Mouse (Mus musculus) embryo, embryonic 11 days (tissue): Measurements from ENCODE around the gene Hdac8.

Experiments used
- DNase-seq: peaks from one replicate; pipeline ENCODE4 v3.0.0-alpha.2; 2015

The Hdac8 gene

GRCm38 (mm10) chrX:102339396-102340155, 165.6 kb downstream of the Hdac8 start:
- DNase-seq, result no peak

GRCm38 (mm10) chrX:102319696-102320095, 185.5 kb downstream of the Hdac8 start:
- peak; percentile 28 for DNase-seq

- no peak for DNase-seq
These were observed 185.9 kb downstream of the Hdac8 start for GRCm38 (mm10) chrX:102319252-102319651.

GRCm38 (mm10) chrX:102318782-102319181, 186.4 kb downstream of the Hdac8 start:
- DNase-seq, result no peak

GRCm38 (mm10) chrX:102311119-102311518, 194.0 kb downstream of the Hdac8 start:
- DNase-seq, result no peak

- peak; percentile 21 for DNase-seq
These were observed 197.6 kb downstream of the Hdac8 start for GRCm38 (mm10) chrX:102307511-102307910.

- DNase-seq, result no peak
These were observed 199.4 kb downstream of the Hdac8 start for GRCm38 (mm10) chrX:102305806-102306205.

GRCm38 (mm10) chrX:102304914-102305313, 200.2 kb downstream of the Hdac8 start:
- DNase-seq, result no peak

- peak; percentile 52 for DNase-seq
These were observed 202.7 kb downstream of the Hdac8 start for GRCm38 (mm10) chrX:102302476-102302875.

GRCm38 (mm10) chrX:102284889-102285288, 220.3 kb downstream of the Hdac8 start:
- DNase-seq, result peak; percentile 28

GRCm38 (mm10) chrX:102262620-102263345, 242.4 kb downstream of the Hdac8 start:
- DNase-seq, result no peak

- DNase-seq, result no peak
These were observed 245.4 kb downstream of the Hdac8 start for GRCm38 (mm10) chrX:102259772-102260171.

GRCm38 (mm10) chrX:102253892-102254291, 251.3 kb downstream of the Hdac8 start:
- peak; percentile 58 for DNase-seq

GRCm38 (mm10) chrX:102251937-102252860, 253.0 kb downstream of the Hdac8 start, which contains the start of gene Cited1:
TSS of gene Cited1 (minus strand) at chrX:102252181.
- DNase-seq, result peak; percentile 86

GRCm38 (mm10) chrX:102251221-102251936, 253.8 kb downstream of the Hdac8 start:
- no peak for DNase-seq

GRCm38 (mm10) chrX:102250891-102251170, 254.3 kb downstream of the Hdac8 start:
- DNase-seq, result no peak

- DNase-seq, result peak; percentile 38
These were observed 254.8 kb downstream of the Hdac8 start for GRCm38 (mm10) chrX:102250150-102250890.

GRCm38 (mm10) chrX:102244334-102244733, 260.8 kb downstream of the Hdac8 start:
- no peak for DNase-seq
